In the genomic region with DNA sequence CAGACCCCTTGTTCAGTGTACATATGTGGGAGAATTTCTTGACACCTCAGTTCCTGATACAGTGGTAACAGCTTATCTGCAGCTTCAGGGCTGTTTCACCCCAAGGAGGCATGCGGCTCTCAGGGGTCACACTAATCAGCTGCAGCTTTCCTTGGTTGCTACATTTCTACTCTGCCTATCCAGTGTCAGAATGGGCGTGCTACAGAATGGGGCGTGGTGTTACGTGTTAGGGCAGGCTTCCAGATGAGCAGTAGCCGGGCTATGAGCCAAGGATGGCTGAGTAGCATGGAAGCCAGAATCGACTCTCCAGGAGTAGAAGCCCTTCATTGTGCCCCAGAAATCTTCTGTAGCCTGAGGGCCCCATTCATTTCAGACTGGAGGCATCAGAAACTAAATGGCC, we compare ENCODE assay signal across 8 mouse cellular contexts. TPM values are rescaled to one million over a fixed set of nuclear protein-coding genes. Genes with fewer than 3 reads are reported as not detected.
DNase-seq lines count a peak whose midpoint lies in the region; ATAC-seq and TF ChIP-seq lines count a peak whose summit lies in the region.
"Had no signal": no experiment of that assay in that cellular context is flagged by ENCODE, and none has a peak within 500 bp of the region (broad histone marks: within the 10 kb centered on the region; RNA-seq: fewer than 3 reads in every experiment).

No protein-coding gene starts in this region.

- WGBS in kidney, adult 2 months = 42% methylated on average over 6 of the region's 6 CpGs
- WGBS in kidney, embryonic 15.5 days = 66% methylated on average over 6 of the region's 6 CpGs
- WGBS in hindbrain, embryonic 16.5 days = 53% methylated on average over 6 of the region's 6 CpGs

- H3K36me3 ChIP-seq in kidney, adult 2 months (ENCODE audit: control insufficient read depth, insufficient read depth, low read length) = no peaks in the 10 kb centered on the region
- no peaks in the 10 kb centered on the region for H3K36me3 ChIP-seq in kidney, embryonic 15.5 days
- no peaks in the 10 kb centered on the region for H3K36me3 ChIP-seq in hindbrain, embryonic 16.5 days (ENCODE audit: control insufficient read depth, insufficient read depth, low read length)
- H3K36me3 ChIP-seq: heart, embryonic 13.5 days had no signal

- peak; percentile 51 for DNase-seq in kidney, adult 2 months
- DNase-seq in 3T3-L1 (ENCODE audit: low read depth, low spot score) = peak; percentile 93
- DNase-seq in adipocyte (ENCODE audit: low spot score) = peak; percentile 80
- DNase-seq in yolk sac, embryonic 10.5 days (ENCODE audit: low spot score) = no peak

- TF ChIP-seq POLR2A in kidney, adult 2 months (IDR thresholded peaks at IDR 0.05; ENCODE audit: low read depth, low read length) = no peak

- H3K27ac ChIP-seq in kidney, adult 2 months (ENCODE audit: insufficient read depth, low read depth, low read length) = no peak overlapping the region
- no peak overlapping the region for H3K27ac ChIP-seq in kidney, embryonic 15.5 days
- H3K27ac ChIP-seq in hindbrain, embryonic 16.5 days (ENCODE audit: low read depth, low read length) = no peak overlapping the region
- H3K27ac ChIP-seq: heart, embryonic 13.5 days had no signal

- ATAC-seq in kidney, embryonic 15.5 days (replicated peaks; ENCODE audit: low FRiP score) = no peak
- ATAC-seq in hindbrain, embryonic 16.5 days = peak; percentile 84
- no peak for ATAC-seq in activated CD4-positive, CD25-positive, alpha-beta regulatory T cell, adult 4 months

- no peaks in the 10 kb centered on the region for H3K27me3 ChIP-seq in kidney, adult 2 months (replicated peaks; ENCODE audit: control insufficient read depth, insufficient read depth, low read length)
- no peaks in the 10 kb centered on the region for H3K27me3 ChIP-seq in kidney, embryonic 15.5 days
- H3K27me3 ChIP-seq in hindbrain, embryonic 16.5 days (replicated peaks; ENCODE audit: control insufficient read depth, insufficient read depth, low read length) = no peaks in the 10 kb centered on the region
- H3K27me3 ChIP-seq: heart, embryonic 13.5 days had no signal

- H3K4me2 ChIP-seq in kidney, embryonic 15.5 days = no peak overlapping the region
- H3K4me2 ChIP-seq in hindbrain, embryonic 16.5 days (ENCODE audit: low read length) = no peak overlapping the region
- H3K4me2 ChIP-seq: heart, embryonic 13.5 days had no signal

- no peaks in the 10 kb centered on the region for H3K9me3 ChIP-seq in kidney, embryonic 15.5 days (replicated peaks)
- H3K9me3 ChIP-seq in hindbrain, embryonic 16.5 days (ENCODE audit: control insufficient read depth, low read length) = no peaks in the 10 kb centered on the region
- H3K9me3 ChIP-seq: heart, embryonic 13.5 days had no signal

- no peak overlapping the region for H3K4me3 ChIP-seq in kidney, adult 2 months (ENCODE audit: insufficient read depth, low read depth, low read length)
- no peak overlapping the region for H3K4me3 ChIP-seq in kidney, embryonic 15.5 days (replicated peaks)
- H3K4me3 ChIP-seq in hindbrain, embryonic 16.5 days (ENCODE audit: low read length) = no peak overlapping the region
- H3K4me3 ChIP-seq: heart, embryonic 13.5 days had no signal

- no peak overlapping the region for H3K9ac ChIP-seq in kidney, embryonic 15.5 days
- no peak overlapping the region for H3K9ac ChIP-seq in hindbrain, embryonic 16.5 days (ENCODE audit: low read depth, low read length)
- H3K9ac ChIP-seq: heart, embryonic 13.5 days had no signal

- no peak for TF ChIP-seq CTCF in kidney, adult 2 months (conservative IDR thresholded peaks at IDR 0.05; ENCODE audit: insufficient read depth, insufficient read length, low read depth, low read length)

- peaks cover 12% of the 10 kb centered on the region; the same call in 1 of the 2 replicates for H3K4me1 ChIP-seq in kidney, adult 2 months (ENCODE audit: control insufficient read depth, insufficient read depth, low read length)
- H3K4me1 ChIP-seq in kidney, embryonic 15.5 days = peaks cover 21% of the 10 kb centered on the region; the same call in 1 of the 2 replicates
- H3K4me1 ChIP-seq in hindbrain, embryonic 16.5 days (ENCODE audit: control insufficient read depth, insufficient read depth, low read depth, low read length) = peaks cover 2% of the 10 kb centered on the region; the same call in 1 of the 2 replicates

RNA-seq across cellular contexts. Expression of a gene that starts 32.8 kb away (rescaled TPM):
- polyA plus RNA-seq in kidney, adult 2 months (2012; rRNA removed) = 0.18 and 0.28 TPM in 2 replicates
- polyA plus RNA-seq in kidney, embryonic 15.5 days (2015; fragmentation: Nextera tagmentation; extraction: Ambion mirVana) = 38.7 and 41.8 TPM in 2 replicates
- polyA plus RNA-seq in hindbrain, embryonic 16.5 days (2015; fragmentation: Nextera tagmentation; extraction: Ambion mirVana) = 5.6 and 6.4 TPM in 2 replicates
- 10 to 100 TPM; 23.3 to 30.0 TPM for polyA plus RNA-seq in activated CD4-positive, CD25-positive, alpha-beta regulatory T cell, adult 4 months (2017; shearing (Covaris generic))
